Mouse (Mus musculus): ENCODE results near the gene Mlana. TPM values are rescaled to one million over a fixed set of nuclear protein-coding genes. Genes with fewer than 3 reads are reported as not detected.

The Mlana gene
- polyA plus RNA-seq, 1 experiment, result not detected

DNA sequence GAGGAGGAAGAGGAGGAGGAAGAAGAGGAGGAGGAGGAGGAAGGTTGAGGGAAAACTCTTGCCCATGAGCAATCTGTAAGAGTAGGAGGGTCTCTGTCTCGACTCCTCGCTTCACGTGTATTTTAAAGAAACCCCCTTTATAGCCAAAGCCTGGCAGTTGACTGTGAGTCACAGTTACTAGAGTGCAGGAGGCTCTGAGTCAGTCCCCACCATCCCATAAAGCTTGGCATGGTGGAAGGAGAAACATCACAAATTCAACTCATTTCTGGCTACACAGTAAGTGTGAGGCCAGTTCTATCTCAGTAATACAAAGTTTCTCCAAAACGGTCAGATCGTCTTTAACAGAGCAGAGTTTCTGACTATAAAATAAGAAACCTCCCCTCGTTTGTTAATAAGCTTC is 27.4 kb upstream of the Mlana start:
- no peak for TF ChIP-seq EP300 (IDR thresholded peaks at IDR 0.05; ENCODE audit: insufficient read depth, low read depth, low read length)
- TF ChIP-seq CTCF (IDR thresholded peaks at IDR 0.05; ENCODE audit: low read depth, low read length), result no peak
- no peak for TF ChIP-seq POLR2A (IDR thresholded peaks at IDR 0.05; ENCODE audit: insufficient read depth, low read length)
- Histone ChIP-seq H3K27ac (ENCODE audit: insufficient read depth, low read length) (no peak overlapping the region), H3K4me1 (ENCODE audit: control insufficient read depth, insufficient read depth, low read length) (no peaks in the 10 kb centered on the region), H3K9me3 (replicated peaks; ENCODE audit: control insufficient read depth, insufficient read depth, low read length, poor library complexity, severe bottlenecking) (no peaks in the 10 kb centered on the region), H3K9ac (ENCODE audit: low read depth, poor library complexity, severe bottlenecking) (no peak overlapping the region), H3K36me3 (ENCODE audit: control insufficient read depth, insufficient read depth, low read length, poor library complexity, severe bottlenecking) (no peaks in the 10 kb centered on the region), H3K4me3 (ENCODE audit: low read depth, low read length) (no peak overlapping the region), H3K27me3 (ENCODE audit: control insufficient read depth, insufficient read depth, low read length, poor library complexity, severe bottlenecking) (no peaks in the 10 kb centered on the region)

DNA sequence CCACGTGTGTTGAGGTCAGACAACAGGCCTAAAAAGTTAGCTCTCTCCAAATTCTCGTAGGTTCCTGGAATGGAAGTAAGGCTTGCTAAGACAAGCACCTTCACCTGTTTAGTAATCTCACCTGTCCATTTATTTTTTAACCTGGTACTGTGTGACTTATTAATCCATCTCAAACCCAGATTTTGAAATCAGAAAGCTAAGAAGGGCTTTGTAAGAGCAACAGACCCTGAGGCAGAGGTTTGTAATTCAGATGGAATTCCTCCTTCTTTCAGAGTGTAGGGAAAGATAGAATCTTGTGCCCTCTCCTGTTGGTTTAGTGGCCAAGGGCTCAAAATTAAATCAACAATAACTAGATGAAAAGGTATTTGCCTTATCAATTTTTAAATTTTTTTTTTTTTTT is 26.5 kb upstream of the Mlana start:
- H3K9me3 ChIP-seq (replicated peaks; ENCODE audit: control insufficient read depth, insufficient read depth, low read length, poor library complexity, severe bottlenecking), result no peaks in the 10 kb centered on the region
- H3K27me3 ChIP-seq (ENCODE audit: control insufficient read depth, insufficient read depth, low read length, poor library complexity, severe bottlenecking), result no peaks in the 10 kb centered on the region
- no peak overlapping the region for H3K9ac ChIP-seq (ENCODE audit: low read depth, poor library complexity, severe bottlenecking)
- H3K4me3 ChIP-seq (ENCODE audit: low read depth, low read length), result no peak overlapping the region
- no peak overlapping the region for H3K27ac ChIP-seq (ENCODE audit: insufficient read depth, low read length)
- no peaks in the 10 kb centered on the region for H3K36me3 ChIP-seq (ENCODE audit: control insufficient read depth, insufficient read depth, low read length, poor library complexity, severe bottlenecking)
- H3K4me1 ChIP-seq (ENCODE audit: control insufficient read depth, insufficient read depth, low read length), result no peaks in the 10 kb centered on the region
- TF ChIP-seq CTCF (IDR thresholded peaks at IDR 0.05; ENCODE audit: low read depth, low read length), result no peak

DNA sequence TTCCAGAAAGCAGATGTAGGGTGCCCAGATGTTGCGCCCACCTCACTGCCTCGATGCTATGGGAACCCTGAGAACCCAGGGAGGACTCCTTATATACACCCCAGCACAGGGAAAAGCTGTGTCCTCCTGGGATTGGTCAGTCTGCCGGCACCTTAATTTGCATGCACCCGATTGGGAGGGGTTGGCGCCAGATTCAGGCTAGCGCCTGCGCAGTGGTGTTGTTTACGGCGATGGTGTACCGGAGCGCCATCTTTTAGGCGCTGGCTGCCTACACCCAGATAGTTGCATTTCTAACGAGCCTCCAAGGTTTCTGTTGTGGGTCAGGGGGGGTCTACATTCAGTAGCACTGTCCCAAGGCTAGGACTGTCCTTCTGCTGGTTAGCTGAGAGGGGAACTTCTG is 25.0 kb upstream of the Mlana start:
- no peaks in the 10 kb centered on the region for H3K4me1 ChIP-seq (ENCODE audit: control insufficient read depth, insufficient read depth, low read length)
- H3K36me3 ChIP-seq (ENCODE audit: control insufficient read depth, insufficient read depth, low read length, poor library complexity, severe bottlenecking), result no peaks in the 10 kb centered on the region
- TF ChIP-seq EP300 (IDR thresholded peaks at IDR 0.05; ENCODE audit: insufficient read depth, low read depth, low read length) (no peak), CTCF (IDR thresholded peaks at IDR 0.05; ENCODE audit: low read depth, low read length) (no peak), POLR2A (IDR thresholded peaks at IDR 0.05; ENCODE audit: insufficient read depth, low read length) (no peak)
- H3K9me3 ChIP-seq (replicated peaks; ENCODE audit: control insufficient read depth, insufficient read depth, low read length, poor library complexity, severe bottlenecking), result no peaks in the 10 kb centered on the region
- no peaks in the 10 kb centered on the region for H3K27me3 ChIP-seq (ENCODE audit: control insufficient read depth, insufficient read depth, low read length, poor library complexity, severe bottlenecking)
- no peak overlapping the region for H3K27ac ChIP-seq (ENCODE audit: insufficient read depth, low read length)
- H3K4me3 ChIP-seq (ENCODE audit: low read depth, low read length), result peak overlapping the region; percentile 63
- H3K9ac ChIP-seq (ENCODE audit: low read depth, poor library complexity, severe bottlenecking), result 0 out of 2 replicates have a peak overlapping the region, but pooled peaks have one; percentile 4

DNA sequence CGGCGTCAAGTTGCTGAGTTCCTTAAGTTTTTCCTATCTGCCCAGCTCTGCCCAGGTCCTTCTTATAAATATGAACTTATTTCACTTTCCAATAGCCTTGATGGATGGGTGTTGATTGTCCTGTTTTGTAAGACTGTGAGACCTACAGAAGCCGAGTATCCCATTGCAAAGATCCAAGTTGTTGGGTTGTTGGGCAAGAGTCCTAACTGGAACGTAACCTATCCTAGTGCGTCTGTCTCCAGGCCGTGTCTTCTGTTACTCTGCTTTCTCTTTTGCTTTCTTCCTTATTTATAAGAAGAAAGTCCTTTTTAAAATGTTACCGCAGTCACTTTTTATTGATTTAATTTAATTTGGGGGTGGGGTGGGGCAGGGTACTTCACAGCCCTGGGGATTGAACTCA is 22.7 kb upstream of the Mlana start:
- no peak overlapping the region for H3K27ac ChIP-seq (ENCODE audit: insufficient read depth, low read length)
- TF ChIP-seq CTCF (IDR thresholded peaks at IDR 0.05; ENCODE audit: low read depth, low read length), result no peak
- TF ChIP-seq EP300 (IDR thresholded peaks at IDR 0.05; ENCODE audit: insufficient read depth, low read depth, low read length), result no peak
- no peak for TF ChIP-seq POLR2A (IDR thresholded peaks at IDR 0.05; ENCODE audit: insufficient read depth, low read length)
- no peak overlapping the region for H3K9ac ChIP-seq (ENCODE audit: low read depth, poor library complexity, severe bottlenecking)
- H3K27me3 ChIP-seq (ENCODE audit: control insufficient read depth, insufficient read depth, low read length, poor library complexity, severe bottlenecking), result no peaks in the 10 kb centered on the region
- H3K9me3 ChIP-seq (replicated peaks; ENCODE audit: control insufficient read depth, insufficient read depth, low read length, poor library complexity, severe bottlenecking), result no peaks in the 10 kb centered on the region
- no peaks in the 10 kb centered on the region for H3K36me3 ChIP-seq (ENCODE audit: control insufficient read depth, insufficient read depth, low read length, poor library complexity, severe bottlenecking)
- no peak overlapping the region for H3K4me3 ChIP-seq (ENCODE audit: low read depth, low read length)
- H3K4me1 ChIP-seq (ENCODE audit: control insufficient read depth, insufficient read depth, low read length), result no peaks in the 10 kb centered on the region

DNA sequence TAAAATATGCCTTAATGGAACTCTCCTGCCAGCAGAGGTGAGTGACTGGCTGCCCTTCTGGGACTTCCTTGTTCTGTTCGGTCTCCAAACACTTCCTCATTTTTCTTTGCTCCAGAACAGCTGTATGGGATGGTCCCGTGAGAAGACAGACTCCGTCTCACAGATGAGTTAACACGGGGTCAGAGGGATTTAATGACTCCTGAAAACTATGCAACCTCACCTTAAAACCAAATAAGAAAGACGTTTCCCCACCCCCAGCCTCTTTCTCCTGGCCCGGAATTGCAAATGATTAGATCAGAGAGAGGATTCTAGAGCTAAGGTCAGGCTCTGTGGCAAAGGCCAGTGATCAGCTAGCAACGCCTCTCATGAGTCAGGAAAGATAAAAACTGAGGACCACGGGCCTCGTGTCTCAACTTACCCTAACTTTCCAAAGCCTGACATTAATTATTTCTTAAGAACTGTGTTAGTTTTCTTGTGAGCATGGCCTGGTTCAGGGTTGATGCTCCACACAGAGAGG is 22.0 kb upstream of the Mlana start:
- Histone ChIP-seq H3K4me1 (ENCODE audit: control insufficient read depth, insufficient read depth, low read length) (no peaks in the 10 kb centered on the region), H3K27me3 (ENCODE audit: control insufficient read depth, insufficient read depth, low read length, poor library complexity, severe bottlenecking) (no peaks in the 10 kb centered on the region), H3K4me3 (ENCODE audit: low read depth, low read length) (no peak overlapping the region), H3K27ac (ENCODE audit: insufficient read depth, low read length) (no peak overlapping the region), H3K36me3 (ENCODE audit: control insufficient read depth, insufficient read depth, low read length, poor library complexity, severe bottlenecking) (no peaks in the 10 kb centered on the region), H3K9ac (ENCODE audit: low read depth, poor library complexity, severe bottlenecking) (no peak overlapping the region), H3K9me3 (replicated peaks; ENCODE audit: control insufficient read depth, insufficient read depth, low read length, poor library complexity, severe bottlenecking) (no peaks in the 10 kb centered on the region)
- TF ChIP-seq POLR2A (IDR thresholded peaks at IDR 0.05; ENCODE audit: insufficient read depth, low read length), result no peak
- no peak for TF ChIP-seq EP300 (IDR thresholded peaks at IDR 0.05; ENCODE audit: insufficient read depth, low read depth, low read length)
- TF ChIP-seq CTCF (IDR thresholded peaks at IDR 0.05; ENCODE audit: low read depth, low read length), result no peak

DNA sequence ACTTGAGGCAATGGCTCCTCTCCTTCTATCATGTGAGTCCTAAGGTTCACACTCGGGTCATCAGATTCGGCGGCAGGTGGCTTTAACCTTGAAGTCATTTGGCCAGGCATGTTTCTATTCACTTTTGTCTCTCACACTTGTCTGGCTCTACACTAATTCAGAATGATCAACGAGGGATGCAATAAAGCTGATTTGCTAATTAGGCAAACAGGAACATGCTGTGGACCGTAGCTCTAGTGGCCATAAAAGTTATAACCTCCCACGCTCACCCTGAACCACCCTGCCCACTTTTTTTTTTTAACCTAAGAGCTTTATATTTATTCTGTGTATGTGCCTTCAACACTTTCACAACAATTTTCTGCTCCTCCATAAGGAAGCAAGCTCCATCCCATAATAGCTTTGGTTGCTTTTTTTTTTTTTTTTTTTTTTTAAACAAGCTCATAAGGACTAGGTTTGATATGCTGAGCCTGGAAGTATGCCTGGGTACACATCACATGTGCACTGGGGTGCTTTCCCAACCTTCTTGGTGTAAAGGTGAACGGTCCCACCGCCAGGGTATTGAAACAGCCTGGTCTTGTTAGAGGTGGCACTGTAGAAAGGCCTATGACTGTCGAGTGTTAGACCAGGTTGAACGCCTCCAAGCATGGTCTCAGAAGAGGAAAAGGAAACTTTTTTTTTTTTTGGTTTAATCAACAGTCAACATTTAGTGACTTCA is 21.0 kb upstream of the Mlana start:
- TF ChIP-seq EP300 (IDR thresholded peaks at IDR 0.05; ENCODE audit: insufficient read depth, low read depth, low read length) (no peak), POLR2A (IDR thresholded peaks at IDR 0.05; ENCODE audit: insufficient read depth, low read length) (no peak), CTCF (IDR thresholded peaks at IDR 0.05; ENCODE audit: low read depth, low read length) (no peak)
- H3K27me3 ChIP-seq (ENCODE audit: control insufficient read depth, insufficient read depth, low read length, poor library complexity, severe bottlenecking), result no peaks in the 10 kb centered on the region
- H3K4me1 ChIP-seq (ENCODE audit: control insufficient read depth, insufficient read depth, low read length), result no peaks in the 10 kb centered on the region
- no peak overlapping the region for H3K9ac ChIP-seq (ENCODE audit: low read depth, poor library complexity, severe bottlenecking)
- H3K36me3 ChIP-seq (ENCODE audit: control insufficient read depth, insufficient read depth, low read length, poor library complexity, severe bottlenecking), result no peaks in the 10 kb centered on the region
- H3K9me3 ChIP-seq (replicated peaks; ENCODE audit: control insufficient read depth, insufficient read depth, low read length, poor library complexity, severe bottlenecking), result no peaks in the 10 kb centered on the region
- H3K4me3 ChIP-seq (ENCODE audit: low read depth, low read length), result no peak overlapping the region
- no peak overlapping the region for H3K27ac ChIP-seq (ENCODE audit: insufficient read depth, low read length)

Data from ES-Bruce4 (cell line).